Mouse (Mus musculus): Measurements from ENCODE around the gene Mast4.

DNA sequence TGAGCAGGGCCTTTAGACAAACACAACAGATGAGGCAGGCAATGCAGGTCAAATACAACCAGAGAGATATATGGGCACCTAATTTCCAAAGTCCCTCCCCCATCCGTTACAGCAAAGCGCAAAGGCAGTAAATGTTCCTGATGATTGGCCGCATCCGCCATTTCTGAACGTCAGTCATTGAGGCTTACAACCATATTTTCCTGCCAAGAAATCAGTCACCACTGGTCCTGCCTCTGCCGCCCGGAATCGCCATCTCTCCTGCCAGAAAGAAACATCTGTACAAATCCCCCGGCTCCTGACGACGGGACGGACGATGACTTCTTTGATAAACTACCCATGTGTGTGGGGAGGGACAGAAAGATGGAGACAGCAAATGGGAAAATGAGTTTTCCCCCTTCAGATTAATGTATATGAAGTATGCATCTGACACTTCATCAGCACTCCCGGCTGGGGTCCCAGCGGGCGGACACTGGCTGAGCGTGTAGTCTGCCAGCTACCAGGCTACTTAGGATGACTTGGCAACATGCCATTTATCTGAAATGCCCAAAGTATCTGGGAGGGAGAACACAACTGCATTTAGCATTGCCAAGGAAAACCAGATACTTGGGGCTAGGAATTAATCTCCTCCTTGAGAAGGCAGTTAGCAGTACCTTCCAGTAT, 198.9 kb downstream of the Mast4 start:
- TF ChIP-seq POLR2A (IDR thresholded peaks at IDR 0.05; ENCODE audit: low read depth, low read length) (no peak), CTCF (IDR thresholded peaks at IDR 0.05; ENCODE audit: extremely low read depth, insufficient read depth, insufficient read length, insufficient replicate concordance) (no peak)

All from spleen, adult 2 months (tissue).